Mouse (Mus musculus): ENCODE measurements at regions not wholly inside any gene's neighbourhood (a gene's known extent, or its start where the extent isn't known, plus 50 kb on each side); places are given as distances from the start of the nearest gene placed in this dataset.

- no peak for ATAC-seq
Measured at GRCm38 (mm10) chr10:91734691-91735090, 553.6 kb upstream of the Tmpo start.

GRCm38 (mm10) chr10:91732007-91732589 is 551.0 kb upstream of the Tmpo start:
- no peak for ATAC-seq

GRCm38 (mm10) chr10:91730062-91730461 is 548.9 kb upstream of the Tmpo start:
- ATAC-seq = no peak

GRCm38 (mm10) chr10:91719561-91720371 is 538.7 kb upstream of the Tmpo start:
- no peak for ATAC-seq

GRCm38 (mm10) chr10:91716604-91717003 is 535.5 kb upstream of the Tmpo start:
- ATAC-seq = no peak

- no peak for ATAC-seq
Measured at GRCm38 (mm10) chr10:91714648-91715047, 533.5 kb upstream of the Tmpo start.

- no peak for ATAC-seq
Measured at GRCm38 (mm10) chr10:91713529-91713928, 532.4 kb upstream of the Tmpo start.

- ATAC-seq = no peak
Measured at GRCm38 (mm10) chr10:91706816-91707215, 525.7 kb upstream of the Tmpo start.

- ATAC-seq = no peak
Measured at GRCm38 (mm10) chr10:91704751-91705150, 523.6 kb upstream of the Tmpo start.

GRCm38 (mm10) chr10:91701822-91702221 is 520.7 kb upstream of the Tmpo start:
- no peak for ATAC-seq

- ATAC-seq = no peak
Measured at GRCm38 (mm10) chr10:91686082-91686618, 505.0 kb upstream of the Tmpo start.

GRCm38 (mm10) chr10:91685164-91686027 is 504.3 kb upstream of the Tmpo start:
- no peak for ATAC-seq

GRCm38 (mm10) chr10:91679641-91680040 is 498.5 kb upstream of the Tmpo start:
- no peak for ATAC-seq

GRCm38 (mm10) chr10:91637911-91638310 is 456.8 kb upstream of the Tmpo start:
- ATAC-seq = no peak

GRCm38 (mm10) chr10:91628672-91629071 is 447.6 kb upstream of the Tmpo start:
- no peak for ATAC-seq

GRCm38 (mm10) chr10:91622281-91622680 is 441.2 kb upstream of the Tmpo start:
- ATAC-seq = no peak

GRCm38 (mm10) chr10:91613794-91614479 is 432.8 kb upstream of the Tmpo start:
- no peak for ATAC-seq

GRCm38 (mm10) chr10:91612052-91612451 is 430.9 kb upstream of the Tmpo start:
- no peak for ATAC-seq

GRCm38 (mm10) chr10:91594891-91595290 is 413.8 kb upstream of the Tmpo start:
- no peak for ATAC-seq

- no peak for ATAC-seq
Measured at GRCm38 (mm10) chr10:91593378-91593777, 412.3 kb upstream of the Tmpo start.

GRCm38 (mm10) chr10:91591845-91592244 is 410.7 kb upstream of the Tmpo start:
- no peak for ATAC-seq

- no peak for ATAC-seq
Measured at GRCm38 (mm10) chr10:91591398-91591811, 410.3 kb upstream of the Tmpo start.
